Mouse (Mus musculus) left cerebral cortex, postnatal 36 days (tissue): ENCODE measurements around the gene Hecw2. TPM values are rescaled to one million over a fixed set of nuclear protein-coding genes. Genes with fewer than 3 reads are reported as not detected.

Source experiments
- DNase-seq, 2 experiments: peaks; one replicate each; pipeline ENCODE4 v3.0.0; 2021 to 2022; ENCODE audit warnings: low spot score in 2 of 2, mixed read lengths in 1 of 2
- intact Hi-C: fragments of 180-260 bp; cut with DNase I; formaldehyde crosslinking; loops from one replicate; pipeline ENCODE4 v1.15.1; 2025
- total RNA-seq, 2 experiments: library from RNA; stranded (reverse); gene quantifications; 2 replicates each; pipeline ENCODE4 v1.2.3; 2021

The Hecw2 gene
- 10 to 100 TPM; 52.3 to 75.0 TPM for total RNA-seq

- intact Hi-C loops, result loop anchor here (5.0 to 10.0 kb wide), 3 partner anchors 73 to 288 kb away; no protein-coding TSS in a partner anchor
- DNase-seq, result peak; percentile 57 to 58
Observed at GRCm38 (mm10) chr1:54194954-54195305, at the start of gene Hecw2. Gene Hecw2 (minus strand): TSS chr1:54195168.

GRCm38 (mm10) chr1:54242722-54243121 lies 47.8 kb upstream of the Hecw2 start:
- DNase-seq, result no peak
- intact Hi-C loops, result no loop called here

DNA sequence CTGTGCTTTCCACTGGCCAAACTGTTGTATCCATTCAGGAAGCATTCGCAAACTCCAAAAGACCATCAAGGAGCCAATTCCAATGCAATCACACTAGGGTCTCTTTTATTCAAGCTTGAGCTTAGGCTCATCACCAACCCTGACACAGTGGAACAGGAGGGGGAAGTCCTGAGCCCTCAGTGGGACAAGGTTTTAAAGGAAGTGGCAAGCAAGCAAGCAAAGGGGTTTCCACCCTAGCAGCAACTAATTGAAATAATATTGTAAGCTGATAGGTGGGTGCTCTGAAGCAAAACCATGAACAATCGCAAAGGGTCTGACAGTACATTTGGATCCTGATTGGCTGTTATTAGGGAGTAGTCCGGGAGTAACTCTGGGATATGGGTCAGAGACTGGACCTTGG lies 25.3 kb upstream of the Hecw2 start:
- intact Hi-C loops, result no loop called here
- no peak for DNase-seq

DNA sequence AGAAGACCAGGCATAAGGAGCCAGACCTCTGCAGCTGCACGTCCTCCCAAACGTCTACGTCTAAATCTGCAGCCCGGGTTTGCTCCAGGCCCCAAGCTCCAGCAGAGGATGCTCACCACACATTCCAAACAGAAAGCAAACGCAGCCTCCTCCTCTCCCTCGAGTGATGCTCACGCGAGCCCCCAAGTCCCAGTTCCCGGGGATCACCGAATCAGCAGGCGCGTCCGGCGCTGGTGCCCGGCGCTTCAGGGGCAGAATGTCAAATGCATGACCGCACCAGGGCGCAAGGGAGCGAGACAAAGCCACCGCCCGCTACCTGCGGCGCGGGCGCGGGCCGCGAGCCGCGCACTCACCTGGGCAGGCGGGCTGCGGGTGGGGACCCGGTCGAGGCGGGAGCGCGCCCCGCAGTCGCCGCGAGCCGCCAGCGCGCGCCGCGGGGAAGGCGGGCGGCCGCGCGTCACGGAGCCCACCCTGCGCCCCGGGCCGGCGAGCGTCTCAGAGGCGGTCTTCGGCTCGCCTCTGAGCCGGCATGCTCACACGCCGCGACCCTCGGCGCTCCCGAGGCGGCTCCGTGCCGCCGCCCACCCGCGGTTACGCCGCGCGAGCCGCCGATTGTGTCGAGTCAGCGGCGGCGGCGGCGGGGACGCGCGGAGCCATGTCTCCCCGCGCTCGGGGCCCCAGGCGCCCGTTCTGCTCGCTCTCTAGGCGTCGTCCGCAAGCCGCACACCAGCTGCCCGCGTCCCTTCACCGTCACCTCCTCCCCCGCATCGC lies 600 bp downstream of the Hecw2 start:
- intact Hi-C loops, result loop anchor here (5.0 to 10.0 kb wide), 3 partner anchors 72 to 287 kb away; no protein-coding TSS in a partner anchor
- DNase-seq, result peak; percentile 77

DNA sequence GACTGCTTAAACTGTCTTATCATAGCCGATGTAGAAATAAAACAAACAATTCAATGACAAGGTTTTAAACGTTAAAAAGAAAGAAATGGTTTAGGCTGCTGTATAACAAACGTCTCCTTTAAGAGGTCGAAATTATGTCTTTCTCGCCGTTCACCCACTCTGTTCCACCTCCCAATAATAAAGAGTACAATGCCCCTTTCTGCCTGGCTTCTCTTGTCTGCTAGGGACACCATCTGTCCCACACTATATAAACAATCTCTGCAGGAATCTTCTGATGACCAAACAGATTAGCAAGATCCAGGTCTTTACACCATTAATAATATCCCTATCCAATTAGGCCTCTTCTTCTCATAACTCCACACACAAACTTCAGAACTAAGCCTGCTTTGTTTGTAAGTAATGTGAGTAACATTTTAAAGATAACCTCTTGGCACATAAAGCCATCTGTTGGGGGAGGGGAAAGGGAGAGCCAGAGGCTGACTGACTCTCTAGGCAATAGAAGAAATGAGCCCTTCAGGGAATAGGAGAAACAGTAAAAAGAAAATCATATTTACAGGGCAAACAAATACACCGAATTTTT lies 1.7 kb downstream of the Hecw2 start:
- intact Hi-C loops, result loop anchor here (5.0 to 10.0 kb wide), 3 partner anchors 71 to 286 kb away; no protein-coding TSS in a partner anchor

DNA sequence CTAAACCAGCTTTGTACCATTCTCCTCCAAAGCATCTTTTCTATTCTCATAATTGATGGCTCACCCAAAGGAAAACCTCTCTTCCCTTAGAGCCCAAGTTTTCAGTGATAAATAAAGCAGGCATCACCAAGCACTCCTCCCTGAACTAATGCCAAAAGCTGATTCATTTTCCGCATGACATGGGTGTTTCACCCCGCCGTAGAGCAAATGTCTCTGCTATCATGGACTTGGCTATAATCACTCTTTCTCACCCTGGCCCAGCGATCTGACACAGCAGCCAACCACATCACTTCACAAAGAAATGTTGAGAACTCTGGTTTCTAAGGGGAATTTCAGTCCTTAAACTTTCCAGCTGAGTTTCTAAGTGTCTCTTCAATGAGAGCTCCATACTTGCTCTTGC lies 7.4 kb downstream of the Hecw2 start:
- intact Hi-C loops, result no loop called here
- DNase-seq, result no peak

More for the DNA sequence above, 1.7 kb downstream of the Hecw2 start:
- no peak for DNase-seq

DNA sequence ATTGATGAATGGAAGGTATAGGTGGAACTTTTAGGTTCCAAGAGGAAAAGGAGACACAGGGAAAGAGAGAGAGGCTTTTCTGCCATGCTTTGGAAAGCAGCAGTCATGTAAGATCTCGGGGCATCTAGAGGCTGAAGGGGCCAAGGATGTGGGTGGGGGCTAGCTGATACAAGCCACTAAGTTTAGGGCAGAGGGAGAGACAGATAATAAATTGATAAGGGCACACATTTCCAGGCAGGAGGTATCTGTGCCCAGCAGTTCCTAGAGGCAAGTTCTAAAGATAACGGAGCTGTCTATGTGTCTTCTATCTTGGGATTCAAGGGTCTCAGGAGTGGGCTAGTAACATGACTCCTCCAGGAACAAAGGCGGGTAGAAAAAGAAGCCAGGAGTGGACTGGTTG lies 8.6 kb downstream of the Hecw2 start:
- intact Hi-C loops, result no loop called here
- DNase-seq, result no peak

DNA sequence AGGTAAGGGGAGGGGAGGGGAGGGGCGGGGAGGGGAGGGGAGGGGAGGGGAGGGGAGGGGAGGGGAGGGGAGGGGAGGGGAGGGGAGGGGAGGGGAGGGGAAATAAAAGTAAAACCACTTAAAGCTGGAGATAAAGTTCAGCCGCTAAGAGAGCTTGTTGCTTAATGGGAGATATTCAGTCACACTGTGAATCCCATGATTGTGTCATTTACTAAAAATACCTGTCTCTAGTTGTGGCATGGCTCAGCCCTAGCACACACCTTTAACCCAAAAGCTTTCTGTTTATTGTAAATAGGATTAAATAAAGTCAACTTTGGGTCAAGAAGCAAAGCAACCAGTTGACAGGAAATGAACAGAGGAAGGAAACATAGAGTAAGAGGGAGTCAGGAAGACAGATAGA lies 14.3 kb downstream of the Hecw2 start:
- intact Hi-C loops, result no loop called here
- DNase-seq, result no peak

DNA sequence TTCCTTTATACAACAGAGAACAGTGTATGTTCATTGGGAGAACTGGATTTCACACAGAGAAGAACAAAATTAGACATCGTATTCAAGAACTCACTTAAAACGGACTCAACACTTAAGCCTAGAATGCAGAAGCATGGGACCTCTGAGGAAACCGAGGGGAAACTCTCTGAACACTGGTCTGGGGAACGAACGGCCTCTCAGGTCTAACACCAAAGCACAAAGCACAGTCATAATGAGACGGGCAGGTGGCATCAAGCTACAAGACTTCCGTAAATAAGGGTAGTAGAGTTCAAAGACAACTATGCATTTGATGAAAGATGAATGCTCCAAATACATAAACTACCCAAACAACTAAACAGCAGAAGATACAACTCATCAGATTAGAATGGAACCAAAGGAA lies 15.8 kb downstream of the Hecw2 start:
- DNase-seq, result no peak
- intact Hi-C loops, result no loop called here

DNA sequence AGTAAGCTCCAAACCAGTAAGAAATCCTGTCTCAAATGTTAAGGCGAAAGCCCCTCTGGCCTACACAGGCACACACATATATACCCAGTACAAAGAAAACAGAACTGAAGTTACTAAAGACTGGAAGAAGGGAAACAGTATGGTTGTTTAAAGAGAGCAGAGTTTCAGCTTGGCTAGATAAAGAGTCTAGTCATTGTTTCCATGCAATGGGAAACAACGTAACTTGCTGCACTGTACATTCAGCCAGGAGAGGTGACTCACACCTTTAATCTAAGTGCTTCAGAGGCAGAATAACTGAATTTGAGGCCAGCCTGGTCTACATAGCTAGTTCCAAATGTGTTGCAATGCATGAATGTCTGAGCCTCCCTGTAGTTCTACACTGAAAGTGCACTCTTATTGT lies 18.4 kb downstream of the Hecw2 start:
- DNase-seq, result no peak
- intact Hi-C loops, result no loop called here

DNA sequence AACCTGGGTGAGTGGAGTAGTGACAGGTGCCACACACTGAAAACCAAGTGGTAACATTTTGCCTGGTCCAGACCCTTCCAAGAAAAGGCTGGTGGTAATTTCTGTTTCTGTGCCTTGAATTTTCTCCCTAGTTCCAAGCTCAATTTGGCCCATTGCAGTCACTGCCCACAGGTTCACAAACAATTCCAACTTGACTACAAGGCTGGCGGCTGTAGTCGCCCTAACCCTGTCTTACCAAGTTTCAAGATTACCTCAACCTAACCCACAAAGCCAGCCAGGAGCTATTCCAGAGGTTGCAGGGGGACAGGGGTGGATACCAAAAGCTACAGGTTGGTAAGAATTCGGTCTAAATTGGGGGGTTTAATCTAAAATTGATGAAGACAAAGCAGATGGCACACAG lies 27.0 kb downstream of the Hecw2 start:
- DNase-seq, result peak; percentile 22 to 29
- intact Hi-C loops, result no loop called here

GRCm38 (mm10) chr1:54159531-54159930 lies 35.4 kb downstream of the Hecw2 start:
- DNase-seq, result no peak
- intact Hi-C loops, result no loop called here

DNA sequence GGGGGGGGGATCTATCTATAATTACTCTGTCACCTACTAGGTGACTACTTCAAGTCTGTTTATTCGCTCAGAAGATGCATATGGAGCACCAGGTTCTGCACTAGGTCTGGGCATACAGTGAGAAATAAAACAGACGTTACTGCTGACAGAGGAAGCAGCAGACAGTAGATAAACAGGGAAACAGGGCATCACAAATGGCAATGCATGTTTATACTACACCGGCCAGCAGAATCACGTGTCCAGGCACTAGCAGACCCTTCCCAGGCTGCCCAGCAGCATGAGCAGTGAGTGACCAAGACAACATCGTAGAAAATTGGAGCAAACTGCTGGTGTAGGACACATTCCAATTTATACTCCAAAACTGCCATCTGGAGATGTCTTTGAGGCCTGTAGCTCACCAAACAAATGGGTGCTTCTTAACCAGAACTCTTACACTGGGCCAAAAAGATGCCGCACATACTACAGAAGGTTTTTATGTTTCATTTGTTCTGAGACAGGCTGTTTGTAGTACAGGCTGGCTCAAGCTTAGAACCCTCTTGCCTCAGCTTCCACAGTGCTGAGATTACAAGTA lies 41.7 kb downstream of the Hecw2 start:
- DNase-seq, result no peak
- intact Hi-C loops, result no loop called here

GRCm38 (mm10) chr1:54145106-54145505 lies 49.9 kb downstream of the Hecw2 start:
- no peak for DNase-seq
- intact Hi-C loops, result no loop called here

- no peak for DNase-seq
- intact Hi-C loops, result no loop called here
Observed at GRCm38 (mm10) chr1:54133802-54134436, 61.0 kb downstream of the Hecw2 start.

DNA sequence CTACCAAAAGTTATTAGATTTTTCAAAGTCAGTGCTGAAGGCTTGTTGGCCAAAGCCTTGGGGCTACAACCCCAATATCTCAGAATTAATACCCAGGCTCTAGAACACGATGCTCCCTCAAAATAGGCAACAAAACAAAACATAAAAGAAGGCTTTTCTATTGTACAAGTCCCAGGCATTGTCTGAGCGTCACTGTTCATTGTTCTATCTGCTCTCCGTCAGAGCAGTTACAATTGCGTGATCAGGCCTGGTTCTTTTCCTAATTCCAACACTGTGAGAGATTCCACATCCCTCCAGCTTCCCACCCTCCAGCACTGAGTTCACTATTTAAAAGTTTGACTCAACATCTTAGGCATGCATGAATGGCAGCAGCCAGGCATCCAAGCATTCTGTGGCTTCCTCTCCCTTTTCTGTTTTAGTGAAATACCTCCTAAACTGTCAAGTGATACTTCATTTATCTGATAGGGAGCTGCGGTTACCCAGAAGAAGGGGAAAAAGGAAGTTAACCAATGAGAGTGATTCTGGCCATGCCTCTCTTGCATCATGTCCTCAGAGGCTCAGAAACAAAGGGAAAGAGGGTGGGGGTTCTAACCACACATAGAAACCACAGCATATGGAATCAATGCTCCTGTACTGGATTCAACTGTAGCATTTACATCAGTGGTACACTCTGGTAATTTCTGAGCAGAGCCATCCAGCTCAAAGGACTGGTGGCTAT lies 66.1 kb downstream of the Hecw2 start:
- intact Hi-C loops, result no loop called here
- DNase-seq, result no peak

- intact Hi-C loops, result no loop called here
Observed at GRCm38 (mm10) chr1:54126991-54127742, 67.8 kb downstream of the Hecw2 start.

GRCm38 (mm10) chr1:54122551-54122950 lies 72.4 kb downstream of the Hecw2 start:
- intact Hi-C loops, result loop anchor here (5.0 kb wide), 1 partner anchor 70 kb away; no protein-coding TSS in a partner anchor
- no peak for DNase-seq

More at GRCm38 (mm10) chr1:54126991-54127742, 67.8 kb downstream of the Hecw2 start:
- DNase-seq, result no peak
